Mouse (Mus musculus) embryo, embryonic 9.5 days (tissue): ENCODE measurements around the gene Ube2g1.
"Not testable (repeated sequence)": the region's sequence is repeated elsewhere in the genome, so short reads cannot be mapped to it uniquely, and the experiment has no call there.

Experiments used
- DNase-seq: peaks from one replicate; pipeline ENCODE4 v3.0.0-alpha.2; 2017; ENCODE audit errors: extremely low spot score

Gene Ube2g1

GRCm38 (mm10) chr11:72689551-72690510 lies 82.7 kb downstream of the Ube2g1 start, which contains the start of gene Ankfy1:
Gene Ankfy1, plus strand, starts transcription at chr11:72690006.
- peak; percentile 98 for DNase-seq

- DNase-seq: no peak
Measured at GRCm38 (mm10) chr11:72692353-72692752, 85.3 kb downstream of the Ube2g1 start.

- no peak for DNase-seq
Measured at GRCm38 (mm10) chr11:72695025-72695424, 87.9 kb downstream of the Ube2g1 start.

GRCm38 (mm10) chr11:72696368-72696971 lies 89.4 kb downstream of the Ube2g1 start:
- no peak for DNase-seq

GRCm38 (mm10) chr11:72697323-72697722 lies 90.2 kb downstream of the Ube2g1 start:
- no peak for DNase-seq

- not testable (repeated sequence) for DNase-seq
Measured at GRCm38 (mm10) chr11:72705111-72705510, 98.0 kb downstream of the Ube2g1 start.

GRCm38 (mm10) chr11:72712721-72713120 lies 105.6 kb downstream of the Ube2g1 start:
- no peak for DNase-seq

GRCm38 (mm10) chr11:72718161-72718560 lies 111.1 kb downstream of the Ube2g1 start:
- DNase-seq: no peak

- no peak for DNase-seq
Measured at GRCm38 (mm10) chr11:72723165-72723564, 116.1 kb downstream of the Ube2g1 start.

- no peak for DNase-seq
Measured at GRCm38 (mm10) chr11:72723871-72724270, 116.8 kb downstream of the Ube2g1 start.

- no peak for DNase-seq
Measured at GRCm38 (mm10) chr11:72726023-72726422, 118.9 kb downstream of the Ube2g1 start.

GRCm38 (mm10) chr11:72733736-72734135 lies 126.7 kb downstream of the Ube2g1 start:
- no peak for DNase-seq

GRCm38 (mm10) chr11:72734840-72735518 lies 127.9 kb downstream of the Ube2g1 start:
- DNase-seq: no peak

GRCm38 (mm10) chr11:72735519-72735860 lies 128.4 kb downstream of the Ube2g1 start:
- no peak for DNase-seq
